ENCODE assay signal across 14 mouse cellular contexts in the genomic region with DNA sequence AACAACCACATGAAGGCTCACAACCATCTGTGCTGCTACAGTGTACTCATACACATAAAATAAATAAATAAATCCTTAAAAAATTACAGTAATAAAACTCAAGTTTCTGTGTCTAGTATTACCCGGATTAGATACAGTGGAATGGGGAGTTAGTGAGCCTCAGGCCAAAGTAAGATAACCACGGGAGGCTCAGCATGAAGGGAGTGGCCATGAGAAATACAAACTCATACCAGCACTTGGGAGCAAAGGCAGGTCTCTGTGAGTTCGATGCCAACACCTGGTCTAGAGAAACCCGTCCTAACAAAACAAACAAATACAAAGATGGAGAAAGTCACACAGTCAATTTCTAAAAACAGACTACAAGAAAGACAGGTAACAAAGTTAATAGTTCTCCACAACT.
"Had no signal": no experiment of that assay in that cellular context is flagged by ENCODE, and none has a peak within 500 bp of the region (broad histone marks: within the 10 kb centered on the region; RNA-seq: fewer than 3 reads in every experiment).

No protein-coding gene starts in this region.

- H3K36me3 ChIP-seq: kidney, embryonic 15.5 days; limb, embryonic 12.5 days; midbrain, embryonic 15.5 days; neural tube, embryonic 12.5 days had no signal

- H3K4me2 ChIP-seq: kidney, embryonic 15.5 days; limb, embryonic 12.5 days; midbrain, embryonic 11.5 days; midbrain, embryonic 15.5 days; neural tube, embryonic 12.5 days had no signal

- ATAC-seq: intestine, embryonic 16.5 days; midbrain, embryonic 15.5 days had no signal

- H3K9ac ChIP-seq: kidney, embryonic 15.5 days; limb, embryonic 12.5 days; midbrain, embryonic 15.5 days; neural tube, embryonic 12.5 days had no signal

- H3K4me1 ChIP-seq: kidney, embryonic 15.5 days; limb, embryonic 12.5 days; midbrain, embryonic 15.5 days; neural tube, embryonic 12.5 days had no signal

- H3K9me3 ChIP-seq: kidney, embryonic 15.5 days; limb, embryonic 12.5 days; megakaryocyte, embryonic 14.5 days; midbrain, embryonic 15.5 days; neural tube, embryonic 12.5 days had no signal

- DNase-seq: kidney, adult 2 months; kidney, postnatal 25 days; lung, adult 18-20 months; lung, postnatal 4 days; thymus, postnatal 4 days had no signal

- H3K4me3 ChIP-seq: kidney, embryonic 15.5 days; left cerebral cortex, adult 2 months; limb, embryonic 12.5 days; megakaryocyte, embryonic 14.5 days; midbrain, embryonic 15.5 days; neural tube, embryonic 12.5 days had no signal

- H3K27ac ChIP-seq: kidney, embryonic 15.5 days; left cerebral cortex, adult 2 months; limb, embryonic 12.5 days; midbrain, embryonic 15.5 days; neural tube, embryonic 12.5 days; stomach, postnatal 0 days had no signal

- H3K27me3 ChIP-seq: kidney, embryonic 15.5 days; limb, embryonic 12.5 days; megakaryocyte, embryonic 14.5 days; midbrain, embryonic 15.5 days; neural tube, embryonic 12.5 days had no signal
